Mouse (Mus musculus) skeletal muscle tissue, postnatal 0 days (tissue): ENCODE results near the gene Dennd2d. TPM values are rescaled to one million over a fixed set of nuclear protein-coding genes. Genes with fewer than 3 reads are reported as not detected.

Experiments used
- polyA plus RNA-seq: library from polyadenylated mRNA; unstranded; fragments of >200 nt; fragmentation: Nextera tagmentation; extraction: Ambion mirVana; gene quantifications from 2 replicates; pipeline ENCODE4 v1.2.1, GENCODE M21; 2015

Dennd2d gene
- polyA plus RNA-seq: 0.36 and 1.9 TPM in 2 replicates

DNA sequence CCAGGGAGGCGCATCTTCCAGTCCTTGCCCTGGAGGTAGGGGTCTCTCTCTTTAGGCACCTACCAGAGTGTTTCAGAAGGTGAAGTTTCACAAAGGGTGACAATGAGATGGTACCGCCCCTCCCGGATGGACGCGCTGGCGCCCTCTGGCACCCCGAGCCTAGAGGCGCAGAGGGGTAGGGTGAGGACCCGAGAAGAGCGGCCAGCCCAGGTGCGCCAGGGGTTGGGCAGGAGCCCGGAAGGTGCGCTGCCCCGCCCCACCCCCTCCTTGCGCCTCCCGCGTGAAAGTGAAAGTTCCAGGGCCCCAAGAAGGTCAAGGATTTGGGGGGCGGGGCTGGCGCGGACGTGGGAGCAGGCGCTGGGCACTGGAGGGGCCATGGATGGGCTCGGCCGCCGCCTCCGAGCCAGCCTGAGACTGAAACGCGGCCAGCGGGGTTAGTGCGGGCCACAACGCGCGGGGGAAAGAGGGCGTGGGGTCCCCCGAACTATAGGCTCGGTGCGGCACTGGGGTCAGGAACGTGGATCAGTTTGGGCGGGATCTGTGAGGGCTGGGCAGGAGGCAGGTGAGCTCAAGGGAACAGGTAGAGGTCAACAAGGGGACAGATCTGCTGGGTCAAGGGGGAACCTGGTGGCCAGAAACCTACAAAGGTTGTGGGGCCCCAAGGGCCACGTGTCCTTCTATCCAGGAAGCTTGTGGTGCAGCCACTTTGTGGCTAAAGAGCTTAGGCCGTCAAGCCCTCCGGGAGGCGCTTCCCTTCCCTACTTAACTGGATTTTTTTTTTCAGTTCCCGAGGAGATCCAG lies at the start of gene Dennd2d:
Gene Dennd2d, plus strand, starts transcription at position 125 of the 801 bp plus-strand sequence.

DNA sequence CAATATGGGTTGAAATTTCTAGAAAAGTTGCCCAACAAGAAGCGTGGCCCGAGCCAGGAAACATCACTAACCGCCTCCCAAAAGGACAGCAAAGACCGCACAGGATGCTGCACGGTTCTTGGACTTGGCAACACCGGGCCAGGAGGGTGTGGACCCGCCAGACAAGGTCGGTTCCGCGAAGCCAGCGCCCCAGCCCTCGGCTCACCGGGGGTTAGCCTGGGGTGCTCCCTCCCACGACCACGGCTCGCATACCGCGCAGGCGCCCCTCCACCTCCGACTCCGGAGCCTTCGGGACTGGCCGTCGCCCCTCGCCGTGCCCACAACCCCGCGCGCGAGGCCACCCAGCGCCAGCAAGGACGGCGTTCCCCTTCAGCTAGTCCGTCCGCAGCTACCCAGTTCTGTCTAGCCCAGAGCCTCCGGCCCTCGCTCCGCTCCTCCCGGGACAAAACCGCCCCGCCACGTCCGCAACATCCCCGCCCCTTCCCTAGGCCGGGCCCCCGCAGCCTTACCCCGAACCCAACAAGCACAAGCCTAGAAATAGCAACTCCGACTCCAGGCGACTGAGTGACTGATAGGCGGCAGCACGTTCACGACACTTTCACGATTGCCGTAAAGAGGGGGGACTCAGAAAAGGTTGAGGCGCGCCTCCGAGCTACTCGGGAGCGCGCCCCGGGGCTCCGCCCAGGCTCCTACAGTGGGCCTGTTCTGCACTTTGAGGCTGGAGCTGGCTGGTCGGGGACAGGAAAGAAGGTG lies 65.1 kb downstream of the Dennd2d start, which contains the start of the genes Dram2 and Cept1:
Gene Dram2, plus strand, starts transcription at position 628 of the 753 bp plus-strand sequence.
Gene Cept1, minus strand, starts transcription at position 632 of the 753 bp plus-strand sequence.

Other genes starting within 250 kb of the Dennd2d start
- gene Chil6, start 76.2 kb upstream of the Dennd2d start, polyA plus RNA-seq: 0.10 TPM in 1 of 2 replicates, not detected in the other
- 80.7 and 82.8 TPM in 2 replicates for gene Dram2, start 65.4 kb downstream of the Dennd2d start, polyA plus RNA-seq
- gene Cept1, start 65.4 kb downstream of the Dennd2d start, polyA plus RNA-seq: 24.4 and 31.3 TPM in 2 replicates
- 8.0 and 10.1 TPM in 2 replicates for gene Lrif1, start 202.6 kb downstream of the Dennd2d start, polyA plus RNA-seq